Mouse (Mus musculus) brain, embryonic 14.5 days (tissue): Measurements from ENCODE around the gene Ndufs3.

ENCODE experiments used
- CTCF ChIP-seq: fragments of 200-500 bp; IDR thresholded peaks from 2 replicates; pipeline ENCODE4 v1.5.1; 2012; ENCODE audit warnings: inconsistent platforms, mild to moderate bottlenecking, moderate library complexity, borderline replicate concordance; ENCODE audit not compliant: insufficient read depth, insufficient read length; ENCODE audit errors: extremely low read depth
- POLR2A ChIP-seq: fragments of 200-500 bp; IDR thresholded peaks from 2 replicates; pipeline ENCODE4 v1.6.1; 2012; ENCODE audit warnings: mild to moderate bottlenecking, inconsistent platforms, borderline replicate concordance; ENCODE audit not compliant: poor library complexity, insufficient read depth, insufficient read length, severe bottlenecking; ENCODE audit errors: extremely low read depth

DNA sequence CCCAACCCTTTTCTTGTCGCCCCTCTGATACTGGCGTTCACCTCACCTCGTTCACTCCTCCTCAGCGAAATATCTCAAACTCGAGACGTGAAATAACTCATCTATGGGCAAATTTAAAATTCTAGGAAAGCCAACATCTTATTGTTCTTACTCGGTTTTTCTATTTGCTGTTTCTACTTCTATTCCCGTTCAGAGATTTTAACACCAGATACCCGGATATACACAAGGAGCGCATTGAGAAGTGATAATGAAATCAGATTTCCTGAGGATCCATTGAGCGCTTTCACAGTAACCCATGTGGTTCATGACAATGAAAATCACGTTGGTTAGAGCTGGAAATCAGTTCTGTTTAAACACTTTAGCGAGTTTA lies 57.0 kb downstream of the Ndufs3 start:
- TF ChIP-seq CTCF (no peak), POLR2A (no peak)
